Mouse (Mus musculus) midbrain, embryonic 13.5 days (tissue): ENCODE data around the gene Scube1. TPM values are rescaled to one million over a fixed set of nuclear protein-coding genes. Genes with fewer than 3 reads are reported as not detected.

Source experiments
- ATAC-seq: fragments of 200-750 bp; cut with Nextera tagmentation; 2 replicates; pipeline ENCODE4 v1.8.0; 2017; ENCODE audit warnings: mild to moderate bottlenecking, moderate TSS enrichment, moderate library complexity
- H3K27ac ChIP-seq: fragments of 300-500 bp; sonication (generic); 2 replicates; pipeline ENCODE4 v1.5.1; 2015; ENCODE audit warnings: inconsistent platforms, mild to moderate bottlenecking, moderate library complexity
- H3K27me3 ChIP-seq: fragments of 300-500 bp; sonication (generic); 2 replicates; pipeline ENCODE4 v1.6.1; 2015; ENCODE audit warnings: mild to moderate bottlenecking, inconsistent platforms
- H3K36me3 ChIP-seq: fragments of 300-500 bp; sonication (generic); 2 replicates; pipeline ENCODE4 v1.6.1; 2015; ENCODE audit warnings: mild to moderate bottlenecking, inconsistent platforms
- H3K4me1 ChIP-seq: fragments of 300-500 bp; sonication (generic); replicated peaks from 2 replicates; pipeline ENCODE4 v1.6.1; 2015; ENCODE audit warnings: inconsistent platforms
- H3K4me2 ChIP-seq: fragments of 300-500 bp; sonication (generic); replicated peaks from 2 replicates; pipeline ENCODE4 v1.6.1; 2015; ENCODE audit warnings: moderate library complexity, mild to moderate bottlenecking, inconsistent platforms
- H3K4me3 ChIP-seq: fragments of 300-500 bp; sonication (generic); replicated peaks from 2 replicates; pipeline ENCODE4 v1.5.1; 2015; ENCODE audit warnings: mild to moderate bottlenecking, inconsistent platforms
- H3K9ac ChIP-seq: fragments of 300-500 bp; sonication (generic); replicated peaks from 2 replicates; pipeline ENCODE4 v1.6.1; 2015; ENCODE audit warnings: mild to moderate bottlenecking, inconsistent platforms
- H3K9me3 ChIP-seq: fragments of 300-500 bp; sonication (generic); 2 replicates; pipeline ENCODE4 v1.6.1; 2016; ENCODE audit warnings: mild to moderate bottlenecking, inconsistent platforms
- WGBS: fragments of 180-500 bp; shearing (Covaris S2); methylation state at CpG from one replicate; pipeline ENCODE4 v1.1.7; 2015; 5-methylcytosine and 5-hydroxymethylcytosine counted together
- polyA plus RNA-seq: library from polyadenylated mRNA; unstranded; fragments of >200 nt; fragmentation: Nextera tagmentation; extraction: Ambion mirVana; gene quantifications from 2 replicates; pipeline ENCODE4 v1.2.1, GENCODE M21; 2015

The Scube1 gene
- 15.5 and 16.7 TPM in 2 replicates for polyA plus RNA-seq

DNA sequence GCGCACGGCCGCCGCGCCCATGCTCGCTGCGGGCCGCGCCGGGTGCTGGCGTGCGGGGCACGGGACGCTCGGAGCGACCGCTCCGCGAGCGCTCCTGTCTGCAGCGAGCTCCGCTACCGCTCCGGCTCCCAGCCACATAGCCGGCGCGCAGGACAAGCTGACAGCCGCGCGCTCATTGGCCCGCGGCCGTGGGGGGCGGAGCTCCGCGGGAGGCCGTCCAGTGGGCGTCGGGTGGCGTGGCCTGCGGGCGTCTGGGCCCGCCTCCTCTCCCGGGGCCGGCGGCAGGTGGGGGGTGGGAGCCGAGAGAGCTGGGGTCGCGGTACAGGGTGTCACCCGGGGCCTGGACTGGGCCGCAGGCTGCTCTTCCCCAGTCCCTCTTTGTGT lies at the start of gene Scube1:
Scube1 (minus strand) TSS at position 136 of the 384 bp plus-strand sequence.
- ATAC-seq, result peak; percentile 95
- H3K4me2 ChIP-seq, result peak within 1 kb of the TSS; percentile 75
- H3K36me3 ChIP-seq, result peaks cover 14% of the 10 kb centered on the region
- WGBS, result 0% methylated on average over 48 of the region's 51 CpGs
- H3K4me3 ChIP-seq, result peak within 1 kb of the TSS; percentile 76
- peak within 1 kb of the TSS; percentile 74 for H3K27ac ChIP-seq
- peak within 1 kb of the TSS; percentile 82 for H3K9ac ChIP-seq
- H3K27me3 ChIP-seq, result peaks cover 53% of the 10 kb centered on the region
- no peaks in the 10 kb centered on the region for H3K9me3 ChIP-seq
- H3K4me1 ChIP-seq, result peaks cover 40% of the 10 kb centered on the region

DNA sequence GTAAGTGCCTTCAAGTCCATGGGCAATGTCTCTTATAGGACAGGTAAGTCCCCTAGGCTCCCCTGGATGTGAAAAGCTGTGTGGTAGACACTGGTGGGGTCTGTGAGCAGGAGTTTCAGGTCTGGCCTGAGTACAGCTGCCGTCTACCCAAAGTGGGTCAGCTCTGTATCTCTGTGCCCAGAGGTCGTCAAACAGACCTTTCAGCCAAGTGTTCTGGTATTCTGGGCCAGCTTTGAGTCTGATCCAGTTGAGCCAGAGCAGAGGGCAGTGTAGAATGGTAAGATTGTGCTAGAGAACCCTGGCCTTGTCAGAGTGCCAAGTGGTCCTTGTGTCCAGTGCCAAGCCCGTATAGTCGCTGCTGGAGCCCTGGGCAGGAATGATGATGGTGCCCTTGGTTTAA lies 48.1 kb upstream of the Scube1 start:
- Histone ChIP-seq H3K4me3 (no peak overlapping the region), H3K36me3 (no peaks in the 10 kb centered on the region), H3K4me2 (no peak overlapping the region), H3K27ac (no peak overlapping the region), H3K4me1 (0 out of 2 replicates have a peak, but pooled peaks cover 2% of the 10 kb centered on the region), H3K27me3 (0 out of 2 replicates have a peak, but pooled peaks cover 18% of the 10 kb centered on the region), H3K9ac (no peak overlapping the region), H3K9me3 (no peaks in the 10 kb centered on the region)
- no peak for ATAC-seq
- WGBS, result 84% methylated on average over 4 of the region's 4 CpGs

DNA sequence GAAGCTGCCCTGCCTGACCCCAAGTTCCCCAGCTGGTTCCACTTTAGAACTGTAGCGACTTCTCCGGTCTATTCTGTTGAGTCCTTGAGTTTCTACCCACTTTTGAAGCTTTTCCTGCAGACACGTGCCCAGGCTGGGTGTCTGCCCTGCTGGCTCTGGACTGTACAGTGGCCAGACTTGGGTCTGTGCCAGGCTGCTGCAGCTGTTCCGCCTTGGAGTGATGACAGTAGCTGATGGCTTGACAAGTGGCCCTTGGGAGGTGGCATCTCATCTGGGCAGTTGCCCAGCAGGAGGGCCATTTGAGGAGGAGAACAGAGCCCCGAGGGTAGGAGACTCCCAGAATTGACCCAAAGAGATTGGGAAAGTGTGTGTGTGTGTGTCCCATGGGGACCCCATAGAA lies 47.6 kb upstream of the Scube1 start:
- no peaks in the 10 kb centered on the region for H3K9me3 ChIP-seq
- no peak overlapping the region for H3K27ac ChIP-seq
- WGBS, result 78% methylated on average over 5 of the region's 5 CpGs
- 0 out of 2 replicates have a peak, but pooled peaks cover 14% of the 10 kb centered on the region for H3K27me3 ChIP-seq
- H3K4me2 ChIP-seq, result no peak overlapping the region
- no peak for ATAC-seq
- no peak overlapping the region for H3K9ac ChIP-seq
- H3K4me3 ChIP-seq, result no peak overlapping the region
- 0 out of 2 replicates have a peak, but pooled peaks cover 2% of the 10 kb centered on the region for H3K4me1 ChIP-seq
- H3K36me3 ChIP-seq, result no peaks in the 10 kb centered on the region

DNA sequence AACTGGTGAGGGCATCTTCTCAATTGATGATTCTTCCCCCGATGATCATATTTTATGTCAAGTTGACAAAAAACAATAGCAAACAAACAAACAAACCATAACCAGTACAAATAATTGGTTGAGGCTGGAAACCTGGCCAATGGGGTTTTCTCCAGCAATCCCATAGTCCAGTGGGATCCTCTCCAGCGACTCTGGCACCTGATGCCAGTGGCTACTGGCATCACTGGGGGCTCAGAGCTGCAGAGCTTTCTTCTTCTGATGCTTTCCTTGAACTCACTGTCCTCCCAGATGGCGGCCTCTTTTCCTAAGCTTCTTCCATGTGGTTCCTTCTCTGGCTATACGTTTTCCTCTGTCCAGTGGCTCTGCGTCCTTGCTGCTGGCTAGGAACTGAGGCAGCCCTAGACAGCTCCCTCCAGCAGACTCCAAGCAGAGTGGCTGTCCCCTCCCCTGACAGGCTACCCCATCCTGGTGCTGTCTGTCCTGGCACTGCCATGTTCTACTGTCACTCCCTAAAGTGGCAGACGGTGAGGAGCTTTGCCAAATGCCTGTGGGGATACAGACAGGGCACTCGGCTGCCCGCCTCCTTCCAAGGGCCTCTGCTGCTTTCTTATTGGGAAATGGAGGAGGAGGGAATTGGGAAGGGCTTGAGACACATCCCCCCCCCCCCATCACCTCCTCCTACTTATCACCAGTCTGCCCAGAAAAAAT lies 46.7 kb upstream of the Scube1 start:
- Histone ChIP-seq H3K9ac (no peak overlapping the region), H3K27ac (no peak overlapping the region), H3K4me1 (0 out of 2 replicates have a peak, but pooled peaks cover 2% of the 10 kb centered on the region), H3K4me2 (no peak overlapping the region), H3K27me3 (0 out of 2 replicates have a peak, but pooled peaks cover 4% of the 10 kb centered on the region), H3K4me3 (no peak overlapping the region), H3K9me3 (no peaks in the 10 kb centered on the region), H3K36me3 (no peaks in the 10 kb centered on the region)
- WGBS, result 74% methylated on average over 8 of the region's 8 CpGs
- no peak for ATAC-seq

DNA sequence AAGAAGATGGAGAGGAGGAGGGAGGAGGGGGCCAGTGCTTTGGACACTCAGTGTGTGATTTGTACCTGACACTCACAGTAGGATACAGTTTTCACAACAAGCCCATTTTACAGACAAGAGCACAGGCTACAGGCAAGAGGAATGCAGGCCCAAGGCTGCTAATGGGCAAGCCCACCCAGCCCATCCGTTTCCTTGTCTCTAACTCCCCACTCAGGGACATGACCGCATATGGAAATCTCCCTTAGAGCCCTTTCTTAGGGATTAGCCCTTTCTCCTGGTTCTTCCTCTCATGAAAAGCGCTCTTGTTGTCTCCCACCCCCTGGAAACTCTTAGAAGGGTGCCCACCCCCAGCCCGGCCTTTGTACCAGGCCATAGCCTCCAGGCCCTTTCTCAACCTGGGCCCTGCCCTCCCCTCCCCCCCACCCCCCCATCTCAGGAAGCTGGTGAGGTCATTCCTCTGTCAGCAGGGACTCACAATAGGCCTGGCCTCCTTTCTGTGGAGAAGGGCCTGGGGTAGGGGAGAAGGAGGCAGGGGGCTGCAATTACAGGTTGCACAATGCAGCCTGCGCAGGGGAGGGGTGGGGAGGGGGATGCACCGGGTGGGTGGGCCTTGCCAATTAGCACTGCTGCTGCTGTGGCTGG lies 40.7 kb upstream of the Scube1 start:
- Histone ChIP-seq H3K27ac (no peak overlapping the region; the same call in 1 of the 2 replicates), H3K27me3 (0 out of 2 replicates have a peak, but pooled peaks cover 3% of the 10 kb centered on the region), H3K36me3 (no peaks in the 10 kb centered on the region), H3K9ac (no peak overlapping the region), H3K9me3 (no peaks in the 10 kb centered on the region), H3K4me2 (no peak overlapping the region), H3K4me1 (peaks cover 10% of the 10 kb centered on the region; the same call in 1 of the 2 replicates), H3K4me3 (no peak overlapping the region)
- WGBS, result 12% methylated on average over 6 of the region's 6 CpGs
- ATAC-seq, result peak; percentile 72

DNA sequence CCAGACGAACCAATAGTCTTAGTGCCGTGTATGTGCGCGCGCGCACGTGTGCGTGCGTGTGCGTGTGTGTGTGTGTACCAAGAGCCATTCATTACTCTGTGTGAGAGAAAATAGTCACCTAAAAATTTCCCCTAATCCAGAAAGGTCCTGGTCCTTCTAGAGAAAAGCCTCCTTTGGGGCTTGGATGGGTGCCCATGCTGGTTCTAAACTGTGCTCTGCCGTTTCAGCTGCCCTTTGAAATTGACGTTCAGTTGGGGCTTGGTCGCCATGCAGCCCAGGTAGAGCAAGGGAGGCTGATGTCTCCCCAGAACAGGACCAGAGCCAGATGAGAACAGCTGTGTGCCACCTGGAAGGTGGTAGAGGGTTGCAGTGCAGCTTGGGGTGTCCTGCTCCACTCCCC lies 36.7 kb upstream of the Scube1 start:
- no peak overlapping the region for H3K27ac ChIP-seq
- H3K4me2 ChIP-seq, result no peak overlapping the region
- no peak overlapping the region for H3K4me3 ChIP-seq
- H3K4me1 ChIP-seq, result peaks cover 10% of the 10 kb centered on the region; the same call in 1 of the 2 replicates
- H3K36me3 ChIP-seq, result no peaks in the 10 kb centered on the region
- no peak overlapping the region for H3K9ac ChIP-seq
- no peaks in the 10 kb centered on the region for H3K9me3 ChIP-seq
- WGBS, result 88% methylated on average over 13 of the region's 13 CpGs
- peaks cover 12% of the 10 kb centered on the region; the same call in 1 of the 2 replicates for H3K27me3 ChIP-seq
- no peak for ATAC-seq

DNA sequence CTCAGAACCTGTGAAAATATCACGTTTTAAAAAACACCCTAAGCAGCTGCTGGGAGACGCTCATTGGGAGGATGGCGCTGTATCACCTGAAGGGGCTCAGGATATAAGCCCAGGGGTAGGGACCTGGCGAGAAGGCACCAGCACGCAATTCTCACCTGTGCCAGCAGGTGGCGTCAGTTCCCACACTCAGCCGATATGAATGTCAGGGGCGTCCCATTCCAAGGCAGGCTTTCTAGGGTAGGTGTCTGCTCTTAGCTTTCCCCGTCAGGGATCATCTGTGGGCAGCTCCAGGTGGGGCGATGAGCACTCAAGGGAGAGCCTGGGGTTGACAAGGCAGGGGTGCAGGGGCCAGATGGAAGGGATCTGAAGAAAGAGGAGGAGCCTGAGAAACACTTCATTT lies 35.9 kb upstream of the Scube1 start:
- Histone ChIP-seq H3K4me1 (peaks cover 4% of the 10 kb centered on the region; the same call in 1 of the 2 replicates), H3K4me3 (no peak overlapping the region), H3K36me3 (no peaks in the 10 kb centered on the region), H3K4me2 (no peak overlapping the region), H3K9ac (no peak overlapping the region), H3K27me3 (peaks cover 12% of the 10 kb centered on the region; the same call in 1 of the 2 replicates), H3K9me3 (no peaks in the 10 kb centered on the region), H3K27ac (no peak overlapping the region)
- ATAC-seq, result 0 out of 2 replicates have a peak, but pooled peaks have one; percentile 40
- WGBS, result 5% methylated on average over 10 of the region's 10 CpGs

DNA sequence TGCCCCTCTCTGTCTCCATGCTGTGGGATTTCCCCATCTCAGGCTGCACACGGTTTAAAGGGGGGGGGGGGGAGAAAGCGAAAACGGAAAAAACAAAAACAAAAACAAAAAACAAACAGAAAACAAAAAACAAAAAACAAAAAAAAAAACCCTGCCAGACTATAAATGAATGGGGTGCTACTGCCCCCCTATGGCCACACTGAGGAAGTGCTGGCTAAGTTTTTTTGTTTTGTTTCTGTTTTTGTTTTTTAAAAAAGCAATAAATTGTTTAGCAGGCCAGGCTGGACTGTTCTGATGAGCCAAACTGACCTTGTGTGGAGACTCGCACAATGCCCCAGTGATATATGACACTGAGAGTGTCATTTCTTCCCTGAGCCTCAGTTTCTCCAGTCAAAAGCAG lies 34.1 kb upstream of the Scube1 start:
- peaks cover 12% of the 10 kb centered on the region; the same call in 1 of the 2 replicates for H3K27me3 ChIP-seq
- H3K27ac ChIP-seq, result no peak overlapping the region
- no peaks in the 10 kb centered on the region for H3K4me1 ChIP-seq
- H3K4me3 ChIP-seq, result no peak overlapping the region
- peaks cover 6% of the 10 kb centered on the region for H3K9me3 ChIP-seq
- WGBS, result 7% methylated on average over 4 of the region's 4 CpGs
- no peak overlapping the region for H3K9ac ChIP-seq
- no peaks in the 10 kb centered on the region for H3K36me3 ChIP-seq
- H3K4me2 ChIP-seq, result no peak overlapping the region
- no peak for ATAC-seq

DNA sequence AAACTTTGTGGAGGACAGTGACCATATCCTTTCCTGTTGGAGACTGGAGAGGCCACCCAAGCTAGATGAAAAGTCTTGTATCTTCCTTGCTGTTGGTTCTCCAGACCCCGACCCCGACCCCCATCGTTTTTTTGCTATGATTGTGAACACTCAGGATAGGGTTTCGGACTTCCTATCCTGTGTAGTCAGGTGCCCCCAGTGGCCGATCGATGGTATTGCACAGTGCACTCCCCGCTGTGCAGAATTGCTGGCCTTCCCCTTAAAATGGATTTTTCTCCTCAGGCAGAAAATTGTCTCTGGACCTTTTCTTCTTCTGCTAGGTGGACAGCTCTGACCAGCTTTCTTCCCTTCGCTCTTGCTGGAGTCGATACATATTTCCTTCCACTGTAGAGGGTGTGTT lies 31.9 kb upstream of the Scube1 start:
- H3K4me1 ChIP-seq, result no peaks in the 10 kb centered on the region
- H3K27ac ChIP-seq, result no peak overlapping the region
- no peak for ATAC-seq
- no peaks in the 10 kb centered on the region for H3K36me3 ChIP-seq
- WGBS, result 28% methylated on average over 9 of the region's 9 CpGs
- H3K27me3 ChIP-seq, result peaks cover 12% of the 10 kb centered on the region; the same call in 1 of the 2 replicates
- H3K4me2 ChIP-seq, result no peak overlapping the region
- peaks cover 6% of the 10 kb centered on the region for H3K9me3 ChIP-seq
- H3K4me3 ChIP-seq, result no peak overlapping the region
- H3K9ac ChIP-seq, result no peak overlapping the region

DNA sequence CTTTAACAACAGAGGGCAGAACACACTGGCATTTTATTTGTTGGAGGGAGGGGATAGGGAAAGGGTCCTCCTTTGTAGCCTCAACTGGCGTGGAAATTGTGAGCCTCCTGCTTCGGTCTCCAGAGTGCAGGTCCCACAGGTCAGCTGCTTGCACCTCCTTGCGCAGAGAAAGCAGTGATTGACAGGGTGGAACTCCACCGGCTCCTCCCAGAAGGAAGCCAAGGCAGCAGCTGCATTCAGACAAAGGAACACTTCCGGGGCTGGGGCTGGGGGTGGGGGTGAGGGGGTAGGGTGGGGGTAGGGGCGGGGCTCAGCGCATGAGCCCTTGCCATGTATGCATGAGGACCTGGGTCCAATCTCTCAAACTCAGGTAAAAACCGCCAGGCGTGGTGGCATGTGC lies 24.6 kb upstream of the Scube1 start:
- Histone ChIP-seq H3K9ac (no peak overlapping the region), H3K4me3 (no peak overlapping the region), H3K4me1 (no peaks in the 10 kb centered on the region), H3K9me3 (peaks cover 1% of the 10 kb centered on the region), H3K4me2 (no peak overlapping the region), H3K27me3 (no peaks in the 10 kb centered on the region), H3K36me3 (no peaks in the 10 kb centered on the region), H3K27ac (no peak overlapping the region)
- 51% methylated on average over 9 of the region's 9 CpGs for WGBS
- ATAC-seq, result no peak

DNA sequence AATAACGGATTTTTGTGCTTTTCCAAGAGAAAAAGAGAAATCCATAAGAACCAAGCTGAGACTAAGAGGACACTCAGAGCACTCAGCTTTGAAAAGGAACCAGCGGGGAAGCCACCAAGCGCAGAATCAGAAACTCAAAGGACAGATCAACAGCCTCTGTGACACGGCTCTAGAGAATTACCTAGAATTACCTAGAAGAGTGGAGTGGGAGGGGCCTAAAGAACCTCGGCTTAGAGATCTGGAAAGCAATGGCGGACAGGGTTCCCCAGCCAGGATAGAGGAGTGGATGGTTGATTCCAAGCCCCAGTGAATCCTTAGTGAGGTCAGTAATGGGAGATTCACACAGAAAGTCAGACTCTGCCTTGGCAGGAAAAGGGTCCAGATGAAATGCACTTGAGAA lies 24.2 kb upstream of the Scube1 start:
- H3K9me3 ChIP-seq, result no peaks in the 10 kb centered on the region
- H3K9ac ChIP-seq, result no peak overlapping the region
- H3K4me2 ChIP-seq, result no peak overlapping the region
- H3K27ac ChIP-seq, result no peak overlapping the region
- 80% methylated on average over 6 of the region's 6 CpGs for WGBS
- ATAC-seq, result no peak
- no peak overlapping the region for H3K4me3 ChIP-seq
- H3K4me1 ChIP-seq, result no peaks in the 10 kb centered on the region
- no peaks in the 10 kb centered on the region for H3K27me3 ChIP-seq
- H3K36me3 ChIP-seq, result no peaks in the 10 kb centered on the region

DNA sequence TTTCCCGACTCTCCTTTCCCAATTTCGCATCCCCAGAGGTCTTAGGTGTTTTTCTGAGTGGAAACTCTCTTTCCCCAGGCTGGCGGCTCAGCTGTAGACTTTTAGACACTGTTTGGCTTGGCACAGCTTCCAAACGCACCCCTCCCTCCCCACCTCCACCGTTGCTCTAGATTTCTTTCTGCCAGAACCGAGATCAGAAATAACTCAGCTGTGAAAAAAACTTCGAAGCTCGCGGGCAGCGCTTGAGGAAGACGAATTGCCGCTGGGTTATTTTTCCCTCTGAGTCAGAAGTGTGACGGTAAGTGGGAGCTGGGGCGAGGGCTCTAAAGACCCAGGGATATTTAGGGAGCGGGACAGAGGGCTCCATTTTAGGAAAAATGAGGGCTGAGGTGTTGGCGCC lies 21.5 kb upstream of the Scube1 start:
- no peak for ATAC-seq
- Histone ChIP-seq H3K9ac (no peak overlapping the region), H3K4me1 (peaks cover 3% of the 10 kb centered on the region; the same call in 1 of the 2 replicates), H3K4me2 (no peak overlapping the region), H3K27ac (no peak overlapping the region), H3K27me3 (0 out of 2 replicates have a peak, but pooled peaks cover 7% of the 10 kb centered on the region), H3K9me3 (no peaks in the 10 kb centered on the region), H3K36me3 (no peaks in the 10 kb centered on the region), H3K4me3 (no peak overlapping the region)
- WGBS, result 81% methylated on average over 16 of the region's 16 CpGs
